Mouse (Mus musculus) forebrain, embryonic 15.5 days (tissue): Measurements from ENCODE around the gene Flvcr2. TPM values are rescaled to one million over a fixed set of nuclear protein-coding genes. Genes with fewer than 3 reads are reported as not detected.

Experiments used
- ATAC-seq: fragments of 200-750 bp; cut with Nextera tagmentation; replicated peaks from 2 replicates; pipeline ENCODE4 v1.8.0; 2017; ENCODE audit warnings: mild to moderate bottlenecking, moderate TSS enrichment, moderate library complexity
- H3K27ac ChIP-seq: fragments of 300-500 bp; sonication (generic); replicated peaks from 2 replicates; pipeline ENCODE4 v1.5.1; 2015; ENCODE audit warnings: mild to moderate bottlenecking, inconsistent platforms
- H3K27me3 ChIP-seq: fragments of 300-500 bp; sonication (generic); 2 replicates; pipeline ENCODE4 v1.6.1; 2015; ENCODE audit warnings: inconsistent platforms
- H3K36me3 ChIP-seq: fragments of 300-500 bp; sonication (generic); 2 replicates; pipeline ENCODE4 v1.6.1; 2015; ENCODE audit warnings: mild to moderate bottlenecking, inconsistent platforms
- H3K4me1 ChIP-seq: fragments of 300-500 bp; sonication (generic); 2 replicates; pipeline ENCODE4 v1.6.1; 2015; ENCODE audit warnings: inconsistent platforms
- H3K4me2 ChIP-seq: fragments of 300-500 bp; sonication (generic); replicated peaks from 2 replicates; pipeline ENCODE4 v1.6.1; 2015; ENCODE audit warnings: mild to moderate bottlenecking, inconsistent platforms
- H3K4me3 ChIP-seq: fragments of 300-500 bp; sonication (generic); 2 replicates; pipeline ENCODE4 v1.5.1; 2015; ENCODE audit warnings: mild to moderate bottlenecking, inconsistent platforms
- H3K9ac ChIP-seq: fragments of 300-500 bp; sonication (generic); replicated peaks from 2 replicates; pipeline ENCODE4 v1.6.1; 2015; ENCODE audit warnings: mild to moderate bottlenecking, inconsistent platforms
- H3K9me3 ChIP-seq: fragments of 300-500 bp; sonication (generic); 2 replicates; pipeline ENCODE4 v1.6.1; 2016; ENCODE audit warnings: inconsistent platforms
- WGBS: fragments of 180-500 bp; shearing (Covaris S2); methylation state at CpG from one replicate; pipeline ENCODE4 v1.1.7; 2015; ENCODE audit warnings: mixed read lengths; 5-methylcytosine and 5-hydroxymethylcytosine counted together
- polyA plus RNA-seq: library from polyadenylated mRNA; unstranded; fragments of >200 nt; fragmentation: Nextera tagmentation; extraction: Ambion mirVana; gene quantifications from 2 replicates; pipeline ENCODE4 v1.2.1, GENCODE M21; 2015

Flvcr2 gene
- polyA plus RNA-seq, 1 experiment from 2014 or later: 4.2 TPM

GRCm38 (mm10) chr12:85771356-85771755 lies 25.0 kb downstream of the Flvcr2 start:
- no peaks in the 10 kb centered on the region for H3K9me3 ChIP-seq

GRCm38 (mm10) chr12:85778962-85779361 lies 32.6 kb downstream of the Flvcr2 start:
- H3K9me3 ChIP-seq: no peaks in the 10 kb centered on the region
- H3K36me3 ChIP-seq: no peaks in the 10 kb centered on the region
- H3K4me3 ChIP-seq: no peak overlapping the region
- WGBS: 92% methylated on average over 3 of the region's 3 CpGs
- H3K4me1 ChIP-seq: no peaks in the 10 kb centered on the region
- H3K27me3 ChIP-seq: no peaks in the 10 kb centered on the region
- H3K4me2 ChIP-seq: no peak overlapping the region
- H3K9ac ChIP-seq: no peak overlapping the region
- no peak for ATAC-seq
- no peak overlapping the region for H3K27ac ChIP-seq

More at GRCm38 (mm10) chr12:85771356-85771755, 25.0 kb downstream of the Flvcr2 start:
- Histone ChIP-seq H3K4me2 (no peak overlapping the region), H3K4me1 (no peaks in the 10 kb centered on the region), H3K36me3 (no peaks in the 10 kb centered on the region), H3K4me3 (no peak overlapping the region), H3K27ac (no peak overlapping the region), H3K9ac (no peak overlapping the region), H3K27me3 (no peaks in the 10 kb centered on the region)
- WGBS: 78% methylated on average over 3 of the region's 3 CpGs
- ATAC-seq: no peak

GRCm38 (mm10) chr12:85779707-85780106 lies 33.4 kb downstream of the Flvcr2 start:
- no peaks in the 10 kb centered on the region for H3K36me3 ChIP-seq
- 95% methylated on average over 5 of the region's 5 CpGs for WGBS
- H3K9me3 ChIP-seq: no peaks in the 10 kb centered on the region
- H3K4me3 ChIP-seq: no peak overlapping the region
- no peaks in the 10 kb centered on the region for H3K4me1 ChIP-seq
- no peak overlapping the region for H3K4me2 ChIP-seq
- H3K9ac ChIP-seq: no peak overlapping the region
- H3K27ac ChIP-seq: no peak overlapping the region
- no peak for ATAC-seq
- H3K27me3 ChIP-seq: no peaks in the 10 kb centered on the region

GRCm38 (mm10) chr12:85781606-85782005 lies 35.3 kb downstream of the Flvcr2 start:
- Histone ChIP-seq H3K27me3 (no peaks in the 10 kb centered on the region), H3K9me3 (no peaks in the 10 kb centered on the region), H3K4me1 (no peaks in the 10 kb centered on the region), H3K36me3 (no peaks in the 10 kb centered on the region), H3K4me3 (no peak overlapping the region), H3K4me2 (no peak overlapping the region), H3K27ac (no peak overlapping the region), H3K9ac (no peak overlapping the region)
- WGBS: 85% methylated on average over 3 of the region's 3 CpGs
- no peak for ATAC-seq

- Histone ChIP-seq H3K4me2 (no peak overlapping the region), H3K4me3 (no peak overlapping the region), H3K9ac (no peak overlapping the region), H3K9me3 (no peaks in the 10 kb centered on the region), H3K4me1 (no peaks in the 10 kb centered on the region), H3K36me3 (no peaks in the 10 kb centered on the region), H3K27me3 (no peaks in the 10 kb centered on the region), H3K27ac (no peak overlapping the region)
- ATAC-seq: no peak
- 82% methylated on average over 19 of the region's 19 CpGs for WGBS
These were observed 38.8 kb downstream of the Flvcr2 start for GRCm38 (mm10) chr12:85784916-85785815.

- H3K4me2 ChIP-seq: no peak overlapping the region
- WGBS: 79% methylated on average over 4 of the region's 4 CpGs
- H3K4me1 ChIP-seq: peaks cover 3% of the 10 kb centered on the region; the same call in 1 of the 2 replicates
- no peak overlapping the region for H3K9ac ChIP-seq
- ATAC-seq: no peak
- no peak overlapping the region for H3K27ac ChIP-seq
- H3K27me3 ChIP-seq: no peaks in the 10 kb centered on the region
- H3K9me3 ChIP-seq: no peaks in the 10 kb centered on the region
- no peak overlapping the region for H3K4me3 ChIP-seq
- no peaks in the 10 kb centered on the region for H3K36me3 ChIP-seq
These were observed 45.8 kb downstream of the Flvcr2 start for GRCm38 (mm10) chr12:85792158-85792557.

DNA sequence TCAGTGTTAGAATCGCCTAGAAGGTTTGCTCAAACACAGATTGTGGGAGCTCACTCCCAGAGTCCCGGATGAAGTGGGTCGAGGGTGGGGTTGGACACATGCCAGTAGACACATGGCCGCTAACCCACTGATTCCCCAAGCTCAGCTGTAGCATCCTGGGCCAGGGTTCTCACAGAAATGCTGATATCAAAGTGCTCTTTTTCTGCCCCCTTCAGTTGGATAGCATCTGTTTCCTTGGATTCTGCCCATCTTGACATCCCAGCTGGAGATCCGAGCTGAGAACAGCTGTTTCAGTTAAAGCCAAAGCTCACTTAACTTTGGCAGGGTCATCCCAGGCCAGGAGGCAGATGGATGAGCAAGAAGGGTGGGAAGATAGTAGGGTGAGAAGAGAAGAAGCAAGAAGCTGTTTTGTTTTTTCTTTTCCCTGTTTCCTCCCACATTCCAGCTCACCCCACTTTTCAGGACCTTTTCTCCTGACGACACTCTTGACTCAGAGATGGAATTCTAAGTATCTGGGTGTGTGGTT lies 46.5 kb downstream of the Flvcr2 start:
- H3K9me3 ChIP-seq: no peaks in the 10 kb centered on the region
- H3K4me3 ChIP-seq: no peak overlapping the region
- H3K27me3 ChIP-seq: no peaks in the 10 kb centered on the region
- 59% methylated on average over 6 of the region's 6 CpGs for WGBS
- no peak for ATAC-seq
- H3K36me3 ChIP-seq: no peaks in the 10 kb centered on the region
- H3K4me1 ChIP-seq: peaks cover 3% of the 10 kb centered on the region; the same call in 1 of the 2 replicates
- no peak overlapping the region for H3K4me2 ChIP-seq
- no peak overlapping the region for H3K9ac ChIP-seq
- no peak overlapping the region for H3K27ac ChIP-seq

- Histone ChIP-seq H3K9me3 (no peaks in the 10 kb centered on the region), H3K27me3 (no peaks in the 10 kb centered on the region), H3K4me1 (peaks cover 3% of the 10 kb centered on the region; the same call in 1 of the 2 replicates), H3K27ac (no peak overlapping the region), H3K4me2 (no peak overlapping the region), H3K36me3 (no peaks in the 10 kb centered on the region), H3K9ac (no peak overlapping the region), H3K4me3 (no peak overlapping the region)
- 89% methylated on average over 2 of the region's 2 CpGs for WGBS
- ATAC-seq: no peak
These were observed 47.8 kb downstream of the Flvcr2 start for GRCm38 (mm10) chr12:85794094-85794493.

DNA sequence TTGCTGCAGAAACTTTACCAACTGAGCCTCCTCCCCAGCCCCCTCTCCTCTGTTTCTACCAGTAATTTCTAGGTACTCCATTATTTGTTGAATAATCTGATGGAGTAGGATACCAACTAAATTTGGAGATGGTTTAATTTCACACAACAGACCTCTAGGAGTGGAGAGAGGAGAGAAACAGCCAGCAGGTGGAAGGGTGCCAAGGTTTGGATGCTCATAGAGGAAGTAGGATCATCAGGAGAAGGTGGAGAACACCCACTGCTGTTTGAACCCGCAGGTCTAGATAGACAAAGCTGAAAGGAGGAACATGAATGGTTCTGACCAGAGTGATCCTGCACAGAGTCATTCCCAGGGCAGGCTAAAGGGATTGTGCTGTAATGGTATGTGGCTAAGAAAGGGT lies 49.2 kb downstream of the Flvcr2 start:
- ATAC-seq: no peak
- H3K36me3 ChIP-seq: no peaks in the 10 kb centered on the region
- H3K27ac ChIP-seq: no peak overlapping the region
- no peak overlapping the region for H3K4me3 ChIP-seq
- H3K4me2 ChIP-seq: no peak overlapping the region
- no peak overlapping the region for H3K9ac ChIP-seq
- 88% methylated on average over 1 of the region's 1 CpGs for WGBS
- H3K9me3 ChIP-seq: no peaks in the 10 kb centered on the region
- peaks cover 3% of the 10 kb centered on the region; the same call in 1 of the 2 replicates for H3K4me1 ChIP-seq
- H3K27me3 ChIP-seq: no peaks in the 10 kb centered on the region

DNA sequence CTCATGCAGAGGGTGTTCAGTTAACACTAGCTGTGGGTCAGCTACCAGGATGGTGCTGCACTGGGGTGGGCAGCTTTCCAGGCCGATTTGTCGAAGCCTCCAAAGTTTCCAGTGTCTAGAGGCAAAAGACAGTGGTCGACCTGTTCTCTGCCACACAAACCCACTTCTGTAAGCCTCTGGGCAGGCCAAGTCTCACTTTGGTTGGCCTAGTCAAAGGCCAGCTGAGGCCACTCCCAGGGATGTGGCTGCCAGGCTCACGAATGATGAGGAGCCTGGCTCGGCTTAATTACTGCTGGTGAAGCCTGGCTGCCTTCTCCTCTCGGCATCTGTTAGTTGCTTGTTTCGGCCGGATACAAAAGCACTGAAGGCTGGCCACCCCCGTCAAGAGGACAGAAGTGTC lies 53.7 kb downstream of the Flvcr2 start:
- no peaks in the 10 kb centered on the region for H3K4me1 ChIP-seq
- 54% methylated on average over 9 of the region's 9 CpGs for WGBS
- H3K36me3 ChIP-seq: no peaks in the 10 kb centered on the region
- H3K4me3 ChIP-seq: no peak overlapping the region
- ATAC-seq: no peak
- no peak overlapping the region for H3K27ac ChIP-seq
- no peaks in the 10 kb centered on the region for H3K27me3 ChIP-seq
- no peak overlapping the region for H3K9ac ChIP-seq
- H3K9me3 ChIP-seq: no peaks in the 10 kb centered on the region
- H3K4me2 ChIP-seq: no peak overlapping the region

DNA sequence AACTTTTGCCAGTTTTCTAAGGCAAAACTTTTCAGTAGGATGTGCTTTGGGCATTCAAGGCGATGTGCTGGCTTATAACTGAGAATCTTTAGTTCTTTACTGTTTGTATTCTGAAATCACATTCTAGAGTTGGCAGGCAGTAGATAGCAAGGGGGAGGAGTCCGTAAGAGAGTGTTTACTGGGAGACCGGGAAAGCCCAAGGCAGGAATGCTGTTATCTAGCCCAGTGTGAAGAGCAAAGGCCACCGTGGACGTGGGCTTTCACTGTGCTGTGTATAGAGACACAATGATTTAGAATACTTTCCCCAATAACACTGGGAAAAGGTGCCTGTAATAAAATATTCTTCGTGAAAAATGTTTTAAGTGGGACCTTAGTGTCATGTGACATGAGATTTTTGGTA lies 63.4 kb downstream of the Flvcr2 start:
- Histone ChIP-seq H3K4me2 (no peak overlapping the region), H3K4me1 (no peaks in the 10 kb centered on the region), H3K9ac (no peak overlapping the region), H3K27me3 (no peaks in the 10 kb centered on the region), H3K36me3 (peaks cover 6% of the 10 kb centered on the region; the same call in 1 of the 2 replicates), H3K27ac (no peak overlapping the region), H3K9me3 (no peaks in the 10 kb centered on the region), H3K4me3 (no peak overlapping the region)
- WGBS: 76% methylated on average over 6 of the region's 6 CpGs
- ATAC-seq: no peak

DNA sequence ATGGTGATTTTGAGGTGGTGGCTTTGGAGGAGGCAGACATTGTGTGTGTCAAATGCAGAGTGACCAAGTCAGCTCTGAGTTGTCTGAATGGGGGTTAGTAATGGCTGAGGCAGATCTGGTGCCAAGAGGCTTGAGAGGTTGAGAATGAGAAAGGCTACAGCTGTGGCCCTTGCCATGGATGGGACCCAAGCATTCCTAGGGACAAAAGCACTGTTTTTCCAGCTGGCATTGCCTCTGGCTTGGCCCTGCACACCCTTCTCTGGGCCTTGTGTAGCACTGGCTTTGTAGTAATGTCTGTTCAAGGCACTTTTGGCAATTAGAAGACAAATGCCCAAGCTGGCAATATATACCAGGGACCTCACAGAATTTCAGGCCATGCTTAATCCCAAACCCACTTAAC lies 64.6 kb downstream of the Flvcr2 start:
- H3K36me3 ChIP-seq: peaks cover 16% of the 10 kb centered on the region; the same call in 1 of the 2 replicates
- H3K4me1 ChIP-seq: no peaks in the 10 kb centered on the region

More for the DNA sequence above, 64.6 kb downstream of the Flvcr2 start:
- no peak overlapping the region for H3K9ac ChIP-seq
- no peak for ATAC-seq
- no peak overlapping the region for H3K4me3 ChIP-seq
- H3K4me2 ChIP-seq: no peak overlapping the region
- H3K27me3 ChIP-seq: no peaks in the 10 kb centered on the region
- no peak overlapping the region for H3K27ac ChIP-seq
- H3K9me3 ChIP-seq: no peaks in the 10 kb centered on the region
